In genomic region chr1:143788584-143789227, GRCm38 (mm10) we compare ENCODE assay signal across 8 mouse cellular contexts. TPM values are rescaled to one million over a fixed set of nuclear protein-coding genes. Genes with fewer than 3 reads are reported as not detected.
DNase-seq lines count a peak whose midpoint lies in the region; ATAC-seq and TF ChIP-seq lines count a peak whose summit lies in the region.

No protein-coding gene starts in this region.

- no peak overlapping the region for H3K4me2 ChIP-seq in forebrain, embryonic 11.5 days (ENCODE audit: low read depth, low read length, severe bottlenecking)
- no peak overlapping the region for H3K4me2 ChIP-seq in forebrain, embryonic 16.5 days (ENCODE audit: low read length)
- H3K4me2 ChIP-seq in liver, postnatal 0 days (ENCODE audit: low read depth, low read length) = no peak overlapping the region

- no peak overlapping the region for H3K27ac ChIP-seq in forebrain, embryonic 11.5 days (ENCODE audit: low read depth, low read length)
- no peak overlapping the region for H3K27ac ChIP-seq in forebrain, embryonic 16.5 days (ENCODE audit: low read length)
- no peak overlapping the region for H3K27ac ChIP-seq in liver, postnatal 0 days (ENCODE audit: low read depth)

- intact Hi-C loops in left cerebral cortex, postnatal 36 days (cut with DNase I) = no loop called here

- no peak for TF ChIP-seq EP300 in liver, postnatal 0 days (IDR thresholded peaks at IDR 0.05; ENCODE audit: low read depth)

- H3K4me1 ChIP-seq in forebrain, embryonic 11.5 days (replicated peaks; ENCODE audit: control insufficient read depth, insufficient read depth, low read length) = no peaks in the 10 kb centered on the region
- H3K4me1 ChIP-seq in forebrain, embryonic 16.5 days (replicated peaks; ENCODE audit: control insufficient read depth, insufficient read depth, low read length) = no peaks in the 10 kb centered on the region
- no peaks in the 10 kb centered on the region for H3K4me1 ChIP-seq in liver, postnatal 0 days (ENCODE audit: insufficient read depth)

- H3K9me3 ChIP-seq in forebrain, embryonic 11.5 days (ENCODE audit: control insufficient read depth, low read length) = no peaks in the 10 kb centered on the region
- H3K9me3 ChIP-seq in forebrain, embryonic 16.5 days (ENCODE audit: control insufficient read depth, low read length) = no peaks in the 10 kb centered on the region
- no peaks in the 10 kb centered on the region for H3K9me3 ChIP-seq in liver, postnatal 0 days (ENCODE audit: low read length)

- H3K27me3 ChIP-seq in forebrain, embryonic 11.5 days (ENCODE audit: control insufficient read depth, insufficient read depth, low read length) = no peaks in the 10 kb centered on the region
- H3K27me3 ChIP-seq in forebrain, embryonic 16.5 days (replicated peaks; ENCODE audit: control insufficient read depth, insufficient read depth, low read length) = no peaks in the 10 kb centered on the region
- H3K27me3 ChIP-seq in liver, postnatal 0 days (ENCODE audit: insufficient read depth, low read length) = no peaks in the 10 kb centered on the region

- H3K4me3 ChIP-seq in forebrain, embryonic 11.5 days (ENCODE audit: low read depth, low read length) = no peak overlapping the region
- no peak overlapping the region for H3K4me3 ChIP-seq in forebrain, embryonic 16.5 days (replicated peaks; ENCODE audit: low read length)
- H3K4me3 ChIP-seq in liver, postnatal 0 days (ENCODE audit: low read depth, low read length) = no peak overlapping the region

- H3K9ac ChIP-seq in forebrain, embryonic 11.5 days (ENCODE audit: low read length) = no peak overlapping the region
- H3K9ac ChIP-seq in forebrain, embryonic 16.5 days (replicated peaks; ENCODE audit: low read depth, low read length) = no peak overlapping the region
- no peak overlapping the region for H3K9ac ChIP-seq in liver, postnatal 0 days (replicated peaks)

- no peaks in the 10 kb centered on the region for H3K36me3 ChIP-seq in forebrain, embryonic 11.5 days (ENCODE audit: control insufficient read depth, insufficient read depth, low read length)
- H3K36me3 ChIP-seq in forebrain, embryonic 16.5 days (ENCODE audit: control insufficient read depth, insufficient read depth) = no peaks in the 10 kb centered on the region
- H3K36me3 ChIP-seq in liver, postnatal 0 days (replicated peaks; ENCODE audit: insufficient read depth, low read length) = peaks cover 14% of the 10 kb centered on the region

- no peak for ATAC-seq in forebrain, embryonic 11.5 days (replicated peaks; ENCODE audit: low FRiP score)
- ATAC-seq in forebrain, embryonic 16.5 days = no peak
- peak; percentile 49; the same call in 1 of the 2 replicates for ATAC-seq in liver, postnatal 0 days

- peak; percentile 72 for DNase-seq in forebrain, embryonic 11.5 days (ENCODE audit: low spot score)
- peak; percentile 18 for DNase-seq in urinary bladder, postnatal 25 days (ENCODE audit: low spot score)
- DNase-seq in urinary bladder, postnatal 10 days (ENCODE audit: low spot score) = no peak
- peak; percentile 10 for DNase-seq in fibroblast of lung, adult 2 months (ENCODE audit: low read depth)
- peak; percentile 75 for DNase-seq in liver, postnatal 0 days
- peak; percentile 63 to 85 for DNase-seq in spleen, postnatal 4 days (ENCODE audit: low spot score in 2 of 2)
- DNase-seq in left cerebral cortex, postnatal 36 days (ENCODE audit: low spot score in 2 of 2) = no peak

- peak; percentile 85 for TF ChIP-seq CTCF in liver, postnatal 0 days (IDR thresholded peaks at IDR 0.05; ENCODE audit: low read depth)

- WGBS in forebrain, embryonic 11.5 days = 72% methylated on average over 2 of the region's 2 CpGs
- WGBS in forebrain, embryonic 16.5 days = 72% methylated on average over 2 of the region's 2 CpGs
- 76% methylated on average over 2 of the region's 2 CpGs for WGBS in liver, postnatal 0 days (ENCODE audit: insufficient replicate concordance)

RNA-seq across cellular contexts. Expression of gene Uchl5, which starts 11.6 kb away (rescaled TPM):
- polyA plus RNA-seq in forebrain, embryonic 11.5 days (2014; fragmentation: Nextera tagmentation; extraction: Ambion mirVana) = 79.6 and 87.8 TPM in 2 replicates
- polyA plus RNA-seq in forebrain, embryonic 16.5 days (2015; fragmentation: Nextera tagmentation; extraction: Ambion mirVana) = 70.5 and 72.9 TPM in 2 replicates
- polyA plus RNA-seq in liver, postnatal 0 days (2015; fragmentation: Nextera tagmentation; extraction: Ambion mirVana) = 45.3 and 47.5 TPM in 2 replicates
- 10 to 100 TPM; 38.7 to 40.0 TPM for total RNA-seq in left cerebral cortex, postnatal 36 days (2021)

RNA-seq across cellular contexts. Expression of gene Trove2, which starts 11.8 kb away (rescaled TPM):
- 42.4 and 50.1 TPM in 2 replicates for polyA plus RNA-seq in forebrain, embryonic 11.5 days (2014; fragmentation: Nextera tagmentation; extraction: Ambion mirVana)
- polyA plus RNA-seq in forebrain, embryonic 16.5 days (2015; fragmentation: Nextera tagmentation; extraction: Ambion mirVana) = 53.1 and 63.4 TPM in 2 replicates
- 1.4 and 1.6 TPM in 2 replicates for polyA plus RNA-seq in liver, postnatal 0 days (2015; fragmentation: Nextera tagmentation; extraction: Ambion mirVana)
- total RNA-seq in left cerebral cortex, postnatal 36 days (2021) = 10 to 100 TPM; 25.5 to 29.7 TPM

Comparison
In these comparisons a context has a peak if more than half of its experiments do, and no peak if none do; other contexts are left out.
1. DNase-seq: peak in forebrain, embryonic 11.5 days (single experiment), urinary bladder, postnatal 25 days (single experiment), fibroblast of lung, adult 2 months (single experiment), liver, postnatal 0 days (single experiment) and spleen, postnatal 4 days (2 of 2); none in urinary bladder, postnatal 10 days (single experiment) and left cerebral cortex, postnatal 36 days (0 of 2).
2. RNA of gene Trove2, which starts 11.8 kb away (polyA plus RNA-seq): 53.1 to 63.4 TPM in forebrain, embryonic 16.5 days and 42.4 to 50.1 TPM in forebrain, embryonic 11.5 days; 1.4 to 1.6 TPM in liver, postnatal 0 days; every median in the first group is over 10 times any median in the second.